Mouse (Mus musculus): ENCODE results near the gene Bivm. TPM values are rescaled to one million over a fixed set of nuclear protein-coding genes. Genes with fewer than 3 reads are reported as not detected.

Bivm gene
- polyA plus RNA-seq, 1 experiment from 2014 or later, result 12.6 TPM

GRCm38 (mm10) chr1:44186396-44186795 is 67.6 kb downstream of the Bivm start:
- Histone ChIP-seq H3K4me1 (no peaks in the 10 kb centered on the region), H3K27me3 (replicated peaks) (no peaks in the 10 kb centered on the region), H3K4me2 (no peak overlapping the region), H3K9me3 (no peaks in the 10 kb centered on the region), H3K36me3 (peaks cover 13% of the 10 kb centered on the region), H3K4me3 (no peak overlapping the region), H3K27ac (replicated peaks) (no peak overlapping the region), H3K9ac (no peak overlapping the region)
- no peak for ATAC-seq (ENCODE audit: extremely low read depth, insufficient number of reproducible peaks, low FRiP score, low TSS enrichment)

Other genes with a start within 250 kb of the Bivm start
- 45.8 and 47.5 TPM in 2 replicates for gene Tpp2, start 185.3 kb upstream of the Bivm start, polyA plus RNA-seq (2015; fragmentation: Nextera tagmentation; extraction: Ambion mirVana)
- gene Mettl21c, start 98.9 kb upstream of the Bivm start, polyA plus RNA-seq (2015; fragmentation: Nextera tagmentation; extraction: Ambion mirVana), result 0.05 and 0.38 TPM in 2 replicates
- gene Gm8251, start 57.0 kb upstream of the Bivm start, polyA plus RNA-seq (2015; fragmentation: Nextera tagmentation; extraction: Ambion mirVana), result 0.06 TPM in 1 of 2 replicates, not detected in the other
- 69.3 and 71.2 TPM in 2 replicates for gene Tex30, start 16.5 kb upstream of the Bivm start, polyA plus RNA-seq (2015; fragmentation: Nextera tagmentation; extraction: Ambion mirVana)
- 38.1 and 45.5 TPM in 2 replicates for gene Kdelc1, start 149 bp upstream of the Bivm start, polyA plus RNA-seq (2015; fragmentation: Nextera tagmentation; extraction: Ambion mirVana)
- gene Ercc5, start 28.8 kb downstream of the Bivm start, polyA plus RNA-seq (2015; fragmentation: Nextera tagmentation; extraction: Ambion mirVana), result 10.2 and 11.8 TPM in 2 replicates
- gene Mettl21e, start 100.0 kb downstream of the Bivm start, polyA plus RNA-seq (2015; fragmentation: Nextera tagmentation; extraction: Ambion mirVana), result 0.06 TPM in 1 of 2 replicates, not detected in the other

Data from heart, embryonic 13.5 days (tissue).